Mouse (Mus musculus) intestine, embryonic 15.5 days (tissue): ENCODE data around the gene Mlkl. TPM values are rescaled to one million over a fixed set of nuclear protein-coding genes. Genes with fewer than 3 reads are reported as not detected.
A peak's percentile ranks its signal among the peaks of the same experiment; 100 is the strongest.
"Not testable (repeated sequence)": the region's sequence is repeated elsewhere in the genome, so short reads cannot be mapped to it uniquely, and the experiment has no call there.

Source experiments
- ATAC-seq: fragments of 200-750 bp; cut with Nextera tagmentation; 2 replicates; pipeline ENCODE4 v1.8.0; 2017; ENCODE audit warnings: moderate TSS enrichment, moderate library complexity
- H3K27ac ChIP-seq: fragments of 300-500 bp; sonication (generic); 2 replicates; pipeline ENCODE4 v1.5.1; 2015; ENCODE audit warnings: mild to moderate bottlenecking, inconsistent platforms
- H3K27me3 ChIP-seq: fragments of 300-500 bp; sonication (generic); replicated peaks from 2 replicates; pipeline ENCODE4 v1.6.1; 2015; ENCODE audit warnings: inconsistent platforms
- H3K36me3 ChIP-seq: fragments of 300-500 bp; sonication (generic); 2 replicates; pipeline ENCODE4 v1.6.1; 2015; ENCODE audit warnings: inconsistent platforms
- H3K4me1 ChIP-seq: fragments of 300-500 bp; sonication (generic); replicated peaks from 2 replicates; pipeline ENCODE4 v1.6.1; 2015; ENCODE audit warnings: inconsistent platforms
- H3K4me2 ChIP-seq: fragments of 300-500 bp; sonication (generic); replicated peaks from 2 replicates; pipeline ENCODE4 v1.6.1; 2015; ENCODE audit warnings: mild to moderate bottlenecking, inconsistent platforms
- H3K4me3 ChIP-seq: fragments of 300-500 bp; sonication (generic); replicated peaks from 2 replicates; pipeline ENCODE4 v1.5.1; 2015; ENCODE audit warnings: inconsistent platforms
- H3K9ac ChIP-seq: fragments of 300-500 bp; sonication (generic); 2 replicates; pipeline ENCODE4 v1.6.1; 2015; ENCODE audit warnings: inconsistent platforms
- H3K9me3 ChIP-seq: fragments of 300-500 bp; sonication (generic); 2 replicates; pipeline ENCODE4 v1.6.1; 2016; ENCODE audit warnings: inconsistent platforms
- WGBS: fragments of 180-500 bp; shearing (Covaris S2); methylation state at CpG from one replicate; pipeline ENCODE4 v1.1.7; 2015; 5-methylcytosine and 5-hydroxymethylcytosine counted together
- polyA plus RNA-seq: library from polyadenylated mRNA; unstranded; fragments of >200 nt; fragmentation: Nextera tagmentation; extraction: Ambion mirVana; gene quantifications from 2 replicates; pipeline ENCODE4 v1.2.1, GENCODE M21; 2015

The Mlkl gene
- polyA plus RNA-seq, 1 experiment from 2014 or later, result 2.7 TPM

GRCm38 (mm10) chr8:111353497-111353896 lies 15.5 kb upstream of the Mlkl start:
- WGBS, result 85% methylated on average over 9 of the region's 9 CpGs
- no peaks in the 10 kb centered on the region for H3K36me3 ChIP-seq
- ATAC-seq, result no peak
- H3K27me3 ChIP-seq, result no peaks in the 10 kb centered on the region
- no peaks in the 10 kb centered on the region for H3K9me3 ChIP-seq
- H3K9ac ChIP-seq, result no peak overlapping the region
- H3K4me1 ChIP-seq, result no peaks in the 10 kb centered on the region
- no peak overlapping the region for H3K27ac ChIP-seq
- no peak overlapping the region for H3K4me3 ChIP-seq
- no peak overlapping the region for H3K4me2 ChIP-seq

- no peaks in the 10 kb centered on the region for H3K4me1 ChIP-seq
- H3K9ac ChIP-seq, result no peak overlapping the region
- no peaks in the 10 kb centered on the region for H3K36me3 ChIP-seq
- WGBS, result 79% methylated on average over 5 of the region's 5 CpGs
- no peaks in the 10 kb centered on the region for H3K27me3 ChIP-seq
- H3K4me3 ChIP-seq, result no peak overlapping the region
- H3K27ac ChIP-seq, result no peak overlapping the region
- H3K4me2 ChIP-seq, result no peak overlapping the region
- peak; percentile 55; the same call in 1 of the 2 replicates for ATAC-seq
- H3K9me3 ChIP-seq, result no peaks in the 10 kb centered on the region
Measured at GRCm38 (mm10) chr8:111352289-111352688, 14.3 kb upstream of the Mlkl start.

GRCm38 (mm10) chr8:111350577-111350976 lies 12.6 kb upstream of the Mlkl start:
- Histone ChIP-seq H3K4me1 (no peaks in the 10 kb centered on the region), H3K9me3 (no peaks in the 10 kb centered on the region), H3K36me3 (no peaks in the 10 kb centered on the region), H3K27me3 (no peaks in the 10 kb centered on the region), H3K27ac (no peak overlapping the region), H3K4me3 (no peak overlapping the region), H3K4me2 (no peak overlapping the region), H3K9ac (no peak overlapping the region)
- 86% methylated on average over 6 of the region's 6 CpGs for WGBS
- ATAC-seq, result no peak

- peak; percentile 67; the same call in 1 of the 2 replicates for ATAC-seq
- WGBS, result 9% methylated on average over 5 of the region's 5 CpGs
Measured at GRCm38 (mm10) chr8:111343225-111343624, 5.2 kb upstream of the Mlkl start.

GRCm38 (mm10) chr8:111340186-111340585 lies 2.2 kb upstream of the Mlkl start:
- Histone ChIP-seq H3K9me3 (no peaks in the 10 kb centered on the region), H3K27me3 (no peaks in the 10 kb centered on the region), H3K36me3 (no peaks in the 10 kb centered on the region)

More at GRCm38 (mm10) chr8:111343225-111343624, 5.2 kb upstream of the Mlkl start:
- no peaks in the 10 kb centered on the region for H3K36me3 ChIP-seq
- no peak overlapping the region for H3K4me2 ChIP-seq
- no peak overlapping the region for H3K27ac ChIP-seq
- H3K4me1 ChIP-seq, result no peaks in the 10 kb centered on the region; the same call in 1 of the 2 replicates
- H3K9ac ChIP-seq, result no peak overlapping the region
- H3K27me3 ChIP-seq, result no peaks in the 10 kb centered on the region
- H3K4me3 ChIP-seq, result no peak overlapping the region
- no peaks in the 10 kb centered on the region for H3K9me3 ChIP-seq

GRCm38 (mm10) chr8:111338370-111339208 lies 612 bp upstream of the Mlkl start:
- Histone ChIP-seq H3K4me3 (peak overlapping the region; percentile 50), H3K9ac (0 out of 2 replicates have a peak overlapping the region, but pooled peaks have one; percentile 46), H3K9me3 (no peaks in the 10 kb centered on the region), H3K4me2 (peak overlapping the region; percentile 96), H3K27ac (no peak overlapping the region), H3K27me3 (no peaks in the 10 kb centered on the region), H3K36me3 (no peaks in the 10 kb centered on the region), H3K4me1 (peaks cover 2% of the 10 kb centered on the region; the same call in 1 of the 2 replicates)
- WGBS, result 40% methylated on average over 12 of the region's 12 CpGs
- no peak for ATAC-seq

More at GRCm38 (mm10) chr8:111340186-111340585, 2.2 kb upstream of the Mlkl start:
- Histone ChIP-seq H3K4me2 (no peak overlapping the region), H3K4me1 (peaks cover 2% of the 10 kb centered on the region; the same call in 1 of the 2 replicates), H3K9ac (no peak overlapping the region), H3K27ac (no peak overlapping the region), H3K4me3 (no peak overlapping the region)
- 72% methylated on average over 3 of the region's 3 CpGs for WGBS
- no peak for ATAC-seq

- Histone ChIP-seq H3K4me3 (peak overlapping the region; percentile 50), H3K9ac (peak overlapping the region; percentile 46), H3K36me3 (no peaks in the 10 kb centered on the region), H3K9me3 (no peaks in the 10 kb centered on the region), H3K27me3 (no peaks in the 10 kb centered on the region), H3K27ac (0 out of 2 replicates have a peak overlapping the region, but pooled peaks have one; percentile 9), H3K4me2 (peak overlapping the region; percentile 96), H3K4me1 (peaks cover 2% of the 10 kb centered on the region; the same call in 1 of the 2 replicates)
- ATAC-seq, result peak; percentile 15; the same call in 1 of the 2 replicates
- 27% methylated on average over 17 of the region's 17 CpGs for WGBS
Measured at GRCm38 (mm10) chr8:111337311-111337889, 577 bp downstream of the Mlkl start.

GRCm38 (mm10) chr8:111336692-111337091 lies 1.3 kb downstream of the Mlkl start:
- Histone ChIP-seq H3K27ac (no peak overlapping the region), H3K9me3 (no peaks in the 10 kb centered on the region), H3K4me3 (no peak overlapping the region), H3K9ac (no peak overlapping the region), H3K27me3 (no peaks in the 10 kb centered on the region), H3K4me1 (peaks cover 2% of the 10 kb centered on the region; the same call in 1 of the 2 replicates), H3K36me3 (no peaks in the 10 kb centered on the region), H3K4me2 (no peak overlapping the region)
- 86% methylated on average over 4 of the region's 4 CpGs for whole genome bisulfite sequencing
- ATAC-seq, result no peak

GRCm38 (mm10) chr8:111325222-111325790 lies 12.7 kb downstream of the Mlkl start:
- WGBS, result 81% methylated on average over 6 of the region's 6 CpGs
- H3K36me3 ChIP-seq, result no peaks in the 10 kb centered on the region

GRCm38 (mm10) chr8:111314729-111315128 lies 23.2 kb downstream of the Mlkl start:
- H3K4me1 ChIP-seq, result no peaks in the 10 kb centered on the region
- no peak overlapping the region for H3K9ac ChIP-seq
- H3K4me2 ChIP-seq, result no peak overlapping the region
- no peaks in the 10 kb centered on the region for H3K9me3 ChIP-seq
- no peak for ATAC-seq
- H3K36me3 ChIP-seq, result no peaks in the 10 kb centered on the region
- no peak overlapping the region for H3K4me3 ChIP-seq
- H3K27me3 ChIP-seq, result no peaks in the 10 kb centered on the region; the same call in 1 of the 2 replicates
- WGBS, result 82% methylated on average over 12 of the region's 12 CpGs
- no peak overlapping the region for H3K27ac ChIP-seq

More at GRCm38 (mm10) chr8:111325222-111325790, 12.7 kb downstream of the Mlkl start:
- no peak for ATAC-seq
- H3K9me3 ChIP-seq, result no peaks in the 10 kb centered on the region
- no peaks in the 10 kb centered on the region for H3K27me3 ChIP-seq
- H3K4me3 ChIP-seq, result no peak overlapping the region
- H3K4me2 ChIP-seq, result no peak overlapping the region
- H3K4me1 ChIP-seq, result no peaks in the 10 kb centered on the region
- no peak overlapping the region for H3K27ac ChIP-seq
- no peak overlapping the region for H3K9ac ChIP-seq

GRCm38 (mm10) chr8:111313961-111314360 lies 24.0 kb downstream of the Mlkl start:
- not testable (repeated sequence) for H3K27me3 ChIP-seq, H3K4me1 ChIP-seq, H3K27ac ChIP-seq, H3K9ac ChIP-seq, ATAC-seq, H3K36me3 ChIP-seq, H3K4me2 ChIP-seq, H3K9me3 ChIP-seq, H3K4me3 ChIP-seq
- 96% methylated on average over 6 of the region's 6 CpGs for WGBS

- H3K27me3 ChIP-seq, result no peaks in the 10 kb centered on the region
- H3K27ac ChIP-seq, result no peak overlapping the region
- WGBS, result 81% methylated on average over 3 of the region's 3 CpGs
- no peaks in the 10 kb centered on the region for H3K9me3 ChIP-seq
- no peaks in the 10 kb centered on the region for H3K4me1 ChIP-seq
- no peak overlapping the region for H3K4me2 ChIP-seq
- no peak overlapping the region for H3K9ac ChIP-seq
- no peaks in the 10 kb centered on the region for H3K36me3 ChIP-seq
- ATAC-seq, result no peak; the same call in 1 of the 2 replicates
- no peak overlapping the region for H3K4me3 ChIP-seq
Measured at GRCm38 (mm10) chr8:111312758-111313162, 25.2 kb downstream of the Mlkl start.
